Mouse (Mus musculus) lung, adult 2 months (tissue): ENCODE results near the gene Epm2a.

Experiments
- CTCF ChIP-seq: fragments of 200-500 bp; IDR thresholded peaks from 2 replicates; pipeline ENCODE4 v1.5.1; 2011; ENCODE audit warnings: mild to moderate bottlenecking, low read length, control low read depth; ENCODE audit not compliant: insufficient read depth
- POLR2A ChIP-seq: fragments of 200-500 bp; IDR thresholded peaks from 2 replicates; pipeline ENCODE4 v1.6.1; 2011; ENCODE audit warnings: low read depth, mild to moderate bottlenecking, control low read depth, low read length, borderline replicate concordance; ENCODE audit errors: extremely low read depth

DNA sequence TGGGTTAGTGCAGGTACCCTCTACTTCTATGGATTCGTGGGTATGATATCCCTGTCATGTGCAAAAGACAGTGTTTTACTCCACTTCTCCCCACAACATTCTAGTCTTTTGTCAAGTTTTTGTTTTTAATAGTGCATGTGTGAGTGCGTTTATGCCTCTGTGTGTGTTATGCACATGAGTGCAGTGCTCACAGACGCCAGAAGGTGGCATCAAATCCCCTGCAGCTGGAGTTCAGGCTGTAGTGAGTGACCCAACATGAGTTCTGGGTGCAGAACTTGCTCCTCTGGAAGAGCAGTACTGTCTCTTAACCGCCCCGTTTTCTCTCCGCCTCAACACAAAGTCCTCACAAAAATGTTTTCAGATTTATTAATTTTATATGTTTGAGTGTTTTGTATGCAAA is 96.1 kb downstream of the Epm2a start:
- TF ChIP-seq CTCF, result no peak
- TF ChIP-seq POLR2A, result no peak
